In genomic region chr1:185847161-185847560, GRCm38 (mm10) we compare ENCODE assay signal across 18 mouse cellular contexts.
A peak's percentile ranks its signal among the peaks of the same experiment; 100 is the strongest.
DNase-seq lines count a peak whose midpoint lies in the region.
"Had no signal": no experiment of that assay in that cellular context is flagged by ENCODE, and none has a peak within 500 bp of the region (broad histone marks: within the 10 kb centered on the region; RNA-seq: fewer than 3 reads in every experiment).

No protein-coding gene starts in this region.

- DNase-seq in layer of hippocampus, adult 18-20 months (ENCODE audit: low spot score in 2 of 2), result peak; percentile 47 to 74
- no peak for DNase-seq in layer of hippocampus, postnatal 10 days (ENCODE audit: low spot score in 2 of 2)
- peak; percentile 38 to 49 for DNase-seq in right cerebral cortex, adult 2 months (ENCODE audit: low spot score in 2 of 2)
- DNase-seq in right cerebral cortex, postnatal 4 days, result no peak
- peak; percentile 11 to 21 for DNase-seq in layer of hippocampus, postnatal 36 days
- DNase-seq in adrenal gland, postnatal 25 days, result no peak
- no peak for DNase-seq in cerebellum, postnatal 14 days
- DNase-seq: cerebellum, adult 8-10 months; cerebellum, postnatal 36 days; heart, adult 2 months; kidney, adult 11 months; kidney, postnatal 14 days; liver; lung, embryonic 14.5 days; lung, postnatal 14 days; midbrain, embryonic 14.5 days; thymus, adult 2 months; thymus, postnatal 36 days had no signal

Comparison
In these comparisons a context has a peak if more than half of its experiments do, and no peak if none do; other contexts are left out.
1. DNase-seq: peak in layer of hippocampus, adult 18-20 months (2 of 2), right cerebral cortex, adult 2 months (2 of 2) and layer of hippocampus, postnatal 36 days (2 of 2); none in layer of hippocampus, postnatal 10 days (0 of 2), right cerebral cortex, postnatal 4 days (single experiment), adrenal gland, postnatal 25 days (single experiment) and cerebellum, postnatal 14 days (0 of 2).